Mouse (Mus musculus): ENCODE measurements around the gene Stub1. TPM values are rescaled to one million over a fixed set of nuclear protein-coding genes. Genes with fewer than 3 reads are reported as not detected.

Stub1 gene
- polyA plus RNA-seq, 1 experiment, result 196 TPM

DNA sequence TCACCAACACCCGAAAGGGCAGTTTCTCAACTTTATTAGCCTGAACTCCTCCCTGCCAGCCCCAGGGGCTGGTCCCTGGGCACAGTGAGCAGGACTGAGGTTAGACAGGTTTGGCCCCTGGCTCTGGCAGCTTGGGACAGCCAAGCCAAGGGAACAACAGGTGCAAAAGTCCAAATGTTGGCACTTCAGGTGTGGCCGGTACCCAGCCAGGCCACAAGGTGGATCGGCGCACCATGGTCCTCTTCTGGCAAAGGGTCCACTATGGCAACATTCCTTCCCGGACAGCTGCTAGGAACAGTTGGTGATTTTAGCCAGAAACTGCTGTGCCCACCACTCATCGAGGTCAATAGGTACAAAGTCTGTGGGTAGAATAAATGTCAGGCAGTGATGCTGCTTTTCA is 30.5 kb upstream of the Stub1 start:
- H3K27me3 ChIP-seq (ENCODE audit: control insufficient read depth, insufficient read depth, insufficient read length), result no peaks in the 10 kb centered on the region
- H3K36me3 ChIP-seq (ENCODE audit: control insufficient read depth, insufficient read depth), result no peaks in the 10 kb centered on the region
- TF ChIP-seq SRF (IDR thresholded peaks at IDR 0.05; ENCODE audit: control insufficient read depth, insufficient read length, low read depth), result no peak
- TF ChIP-seq USF1 (IDR thresholded peaks at IDR 0.05; ENCODE audit: low read depth), result no peak
- no peak for TF ChIP-seq E2F4 (IDR thresholded peaks at IDR 0.05; ENCODE audit: insufficient read depth)
- no peak for TF ChIP-seq POLR2AphosphoS2 (IDR thresholded peaks at IDR 0.05; ENCODE audit: insufficient read length, low read depth)
- no peak for TF ChIP-seq TCF12 (IDR thresholded peaks at IDR 0.05; ENCODE audit: insufficient read depth, poor library complexity, severe bottlenecking)
- TF ChIP-seq TCF3 (IDR thresholded peaks at IDR 0.05; ENCODE audit: insufficient read length, low read depth), result no peak
- peak in 1 of 3 experiments; percentile 9 for TF ChIP-seq MYOG (IDR thresholded peaks at IDR 0.05; ENCODE audit: control insufficient read depth in 1 of 3, insufficient read depth in 1 of 3, insufficient read length in 2 of 3, low read depth in 2 of 3)
- no peak for TF ChIP-seq REST (IDR thresholded peaks at IDR 0.05; ENCODE audit: insufficient read depth, insufficient read length)

DNA sequence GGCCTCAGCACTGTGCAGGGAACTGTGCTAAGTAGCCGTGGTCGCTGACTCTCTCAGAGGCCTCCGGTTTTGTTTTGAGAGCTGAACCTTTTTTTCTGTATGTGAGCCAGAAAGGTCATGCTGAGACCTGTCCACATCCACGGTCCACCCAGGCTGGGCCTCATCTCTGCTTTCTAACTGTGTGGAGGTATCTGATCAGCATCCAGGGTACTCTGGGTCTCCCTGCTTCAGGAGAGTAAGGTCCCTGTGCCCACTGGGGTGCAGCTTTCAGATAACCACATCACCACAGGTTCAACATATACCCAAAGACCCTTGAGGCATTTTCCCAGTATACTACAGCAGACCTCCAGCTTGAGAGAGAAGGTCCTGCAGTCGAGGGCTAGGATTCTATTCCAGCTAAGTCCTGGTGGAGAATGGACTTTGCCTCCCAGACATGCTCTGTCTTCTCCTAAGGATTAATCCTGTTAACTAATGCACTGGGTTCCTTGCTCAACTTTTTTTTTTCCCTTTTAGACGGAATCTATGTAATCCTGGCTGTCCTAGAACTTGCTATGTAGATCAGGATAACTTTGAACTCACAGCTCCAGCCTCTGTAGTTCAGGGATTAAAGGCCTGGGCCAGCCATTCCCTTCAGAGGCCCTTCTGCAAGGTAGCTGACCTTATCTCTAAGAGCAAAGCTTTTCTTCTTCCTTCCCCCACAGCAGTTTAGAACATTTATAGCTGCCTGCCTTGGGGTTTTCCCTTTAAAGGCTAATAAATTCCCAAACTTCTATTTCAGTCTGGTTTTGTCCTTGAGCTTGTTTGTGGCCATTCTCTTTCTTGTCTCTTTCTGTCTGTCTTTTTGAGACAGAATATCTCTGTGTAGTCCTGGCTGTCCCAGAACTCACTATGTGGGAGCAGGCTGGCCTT is 28.8 kb upstream of the Stub1 start:
- H3K4me3 ChIP-seq, result peak overlapping the region; percentile 32
- H3K36me3 ChIP-seq (ENCODE audit: control insufficient read depth, insufficient read depth), result no peaks in the 10 kb centered on the region
- H3ac ChIP-seq (ENCODE audit: control insufficient read depth, insufficient read length), result peak overlapping the region; percentile 11
- H3K4me2 ChIP-seq (ENCODE audit: low read depth), result peak overlapping the region; percentile 86
- H3K27me3 ChIP-seq (ENCODE audit: control insufficient read depth, insufficient read depth, insufficient read length), result no peaks in the 10 kb centered on the region
- TF ChIP-seq TCF3 (IDR thresholded peaks at IDR 0.05; ENCODE audit: insufficient read length, low read depth), result no peak
- no peak for TF ChIP-seq POLR2AphosphoS2 (IDR thresholded peaks at IDR 0.05; ENCODE audit: insufficient read length, low read depth)
- TF ChIP-seq TCF12 (IDR thresholded peaks at IDR 0.05; ENCODE audit: insufficient read depth, poor library complexity, severe bottlenecking), result no peak
- TF ChIP-seq CEBPB (IDR thresholded peaks at IDR 0.05; ENCODE audit: insufficient read depth, poor library complexity, severe bottlenecking), result no peak
- no peak for TF ChIP-seq E2F4 (IDR thresholded peaks at IDR 0.05; ENCODE audit: insufficient read depth)
- no peak for TF ChIP-seq REST (IDR thresholded peaks at IDR 0.05; ENCODE audit: insufficient read depth, insufficient read length)
- no peak for TF ChIP-seq POLR2A (IDR thresholded peaks at IDR 0.05; ENCODE audit: insufficient read length, low read depth)
- no peak for TF ChIP-seq SRF (IDR thresholded peaks at IDR 0.05; ENCODE audit: control insufficient read depth, insufficient read length, low read depth)
- H3K79me2 ChIP-seq (ENCODE audit: control insufficient read depth, insufficient read depth), result no peaks in the 10 kb centered on the region

More for the DNA sequence above, 30.5 kb upstream of the Stub1 start:
- Histone ChIP-seq H3ac (ENCODE audit: control insufficient read depth, insufficient read length) (no peak overlapping the region), H3K4me3 (no peak overlapping the region), H3K4me2 (ENCODE audit: low read depth) (no peak overlapping the region), H3K79me2 (ENCODE audit: control insufficient read depth, insufficient read depth) (no peaks in the 10 kb centered on the region)

DNA sequence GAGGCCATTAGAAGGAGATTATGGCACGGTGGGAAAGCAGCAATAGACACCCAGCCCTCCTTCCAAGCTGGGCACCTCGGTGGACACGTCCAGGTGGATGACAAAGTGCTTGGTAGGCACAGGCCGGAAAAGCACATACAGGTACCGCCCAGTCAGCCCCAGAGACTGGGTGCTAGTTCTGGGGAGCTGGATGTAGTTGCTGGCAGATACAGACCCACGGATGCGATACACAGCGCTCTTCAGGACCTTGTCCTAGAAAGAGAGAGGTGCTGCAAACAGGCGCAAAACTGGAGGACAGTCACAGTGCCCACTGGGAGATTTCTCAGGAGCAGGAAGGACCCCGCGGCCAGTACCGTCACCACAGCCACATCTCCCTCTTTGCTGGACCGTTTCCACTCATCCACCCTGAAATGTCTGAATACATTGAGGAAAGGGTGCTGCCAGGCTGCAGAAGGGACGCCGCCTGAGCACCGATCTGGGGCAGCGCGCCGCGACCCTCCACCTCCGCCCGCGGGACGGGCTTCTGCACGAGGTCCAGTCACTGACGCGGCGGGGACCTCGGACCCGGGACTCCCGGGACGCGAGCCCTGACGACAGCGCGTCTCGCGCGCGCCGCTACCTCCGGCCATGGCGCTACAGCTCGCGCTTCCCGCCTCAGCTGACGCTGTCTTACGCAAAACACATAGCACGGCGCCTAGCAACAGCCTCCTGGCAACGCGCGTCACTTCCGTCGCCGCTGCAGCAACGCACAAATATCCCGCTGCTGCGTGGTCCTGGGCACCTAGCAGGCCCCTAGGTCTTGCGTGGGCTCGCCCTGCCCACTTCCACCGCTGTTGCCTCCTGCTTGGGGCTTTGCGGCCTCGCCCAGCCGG is 27.9 kb upstream of the Stub1 start, which contains the start of gene Wdr90:
TSS of gene Wdr90 (minus strand) at position 670 of the 872 bp plus-strand sequence.
- Histone ChIP-seq H3K4me2 (ENCODE audit: low read depth) (peak within 1 kb of the TSS; percentile 86), H3K36me3 (ENCODE audit: control insufficient read depth, insufficient read depth) (no peaks in the 10 kb centered on the region), H3K4me3 (peak within 1 kb of the TSS; percentile 32), H3K27me3 (ENCODE audit: control insufficient read depth, insufficient read depth, insufficient read length) (no peaks in the 10 kb centered on the region), H3ac (ENCODE audit: control insufficient read depth, insufficient read length) (peak within 1 kb of the TSS; percentile 11), H3K79me2 (ENCODE audit: control insufficient read depth, insufficient read depth) (no peaks in the 10 kb centered on the region)
- peak; percentile 86 for TF ChIP-seq POLR2AphosphoS2 (IDR thresholded peaks at IDR 0.05; ENCODE audit: insufficient read length, low read depth)
- TF ChIP-seq POLR2A (IDR thresholded peaks at IDR 0.05; ENCODE audit: insufficient read length, low read depth), result peak; percentile 89
- peak; percentile 56; the same call in 1 of the 2 replicates for TF ChIP-seq CEBPB (IDR thresholded peaks at IDR 0.05; ENCODE audit: insufficient read depth, poor library complexity, severe bottlenecking)
- TF ChIP-seq MYOG (IDR thresholded peaks at IDR 0.05; ENCODE audit: control insufficient read depth in 1 of 3, insufficient read depth in 1 of 3, insufficient read length in 2 of 3, low read depth in 2 of 3), result peak in 2 of 3 experiments; percentile 43 to 52
- TF ChIP-seq MYOD1 (IDR thresholded peaks at IDR 0.05; ENCODE audit: control insufficient read depth in 1 of 3, insufficient read length in 2 of 3, low read depth in 2 of 3), result peak in 2 of 3 experiments; percentile 52 to 59
- no peak for TF ChIP-seq TCF12 (IDR thresholded peaks at IDR 0.05; ENCODE audit: insufficient read depth, poor library complexity, severe bottlenecking)
- TF ChIP-seq TCF3 (IDR thresholded peaks at IDR 0.05; ENCODE audit: insufficient read length, low read depth), result no peak
- peak; percentile 71 for TF ChIP-seq SRF (IDR thresholded peaks at IDR 0.05; ENCODE audit: control insufficient read depth, insufficient read length, low read depth)
- peak; percentile 86 for TF ChIP-seq E2F4 (IDR thresholded peaks at IDR 0.05; ENCODE audit: insufficient read depth)
- no peak for TF ChIP-seq REST (IDR thresholded peaks at IDR 0.05; ENCODE audit: insufficient read depth, insufficient read length)
- TF ChIP-seq MAX (IDR thresholded peaks at IDR 0.05; ENCODE audit: low read depth), result no peak
- TF ChIP-seq USF1 (IDR thresholded peaks at IDR 0.05; ENCODE audit: low read depth), result no peak

DNA sequence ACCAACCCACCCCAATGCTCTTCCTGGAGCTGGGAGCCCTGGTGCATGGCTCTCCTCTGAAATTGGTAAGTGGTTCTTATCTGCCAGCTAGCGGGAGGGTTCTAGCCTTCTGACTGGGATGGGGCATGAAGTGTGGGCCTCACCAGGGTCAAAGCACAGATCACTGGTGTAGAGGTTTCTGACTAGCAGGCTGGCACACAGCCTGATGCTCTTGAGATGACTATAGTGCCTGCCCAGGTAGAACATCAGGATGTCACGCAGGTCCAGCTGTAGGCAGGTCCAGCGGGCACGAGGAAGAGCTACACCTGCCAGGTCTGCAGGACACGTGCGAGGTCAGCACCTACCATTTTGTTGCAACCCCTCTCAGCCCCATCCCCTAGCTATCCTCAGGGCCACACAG is 27.0 kb upstream of the Stub1 start:
- Histone ChIP-seq H3K4me2 (ENCODE audit: low read depth) (peak overlapping the region; percentile 86), H3K36me3 (ENCODE audit: control insufficient read depth, insufficient read depth) (no peaks in the 10 kb centered on the region), H3K79me2 (ENCODE audit: control insufficient read depth, insufficient read depth) (no peaks in the 10 kb centered on the region), H3ac (ENCODE audit: control insufficient read depth, insufficient read length) (no peak overlapping the region), H3K27me3 (ENCODE audit: control insufficient read depth, insufficient read depth, insufficient read length) (no peaks in the 10 kb centered on the region), H3K4me3 (peak overlapping the region; percentile 32)
- no peak for TF ChIP-seq POLR2A (IDR thresholded peaks at IDR 0.05; ENCODE audit: insufficient read length, low read depth)
- TF ChIP-seq MYOG (IDR thresholded peaks at IDR 0.05; ENCODE audit: control insufficient read depth in 1 of 3, insufficient read depth in 1 of 3, insufficient read length in 2 of 3, low read depth in 2 of 3), result no peak
- no peak for TF ChIP-seq TCF3 (IDR thresholded peaks at IDR 0.05; ENCODE audit: insufficient read length, low read depth)
- no peak for TF ChIP-seq REST (IDR thresholded peaks at IDR 0.05; ENCODE audit: insufficient read depth, insufficient read length)
- no peak for TF ChIP-seq SRF (IDR thresholded peaks at IDR 0.05; ENCODE audit: control insufficient read depth, insufficient read length, low read depth)
- TF ChIP-seq MAX (IDR thresholded peaks at IDR 0.05; ENCODE audit: low read depth), result no peak
- no peak for TF ChIP-seq CEBPB (IDR thresholded peaks at IDR 0.05; ENCODE audit: insufficient read depth, poor library complexity, severe bottlenecking)
